ENCODE assay signal across 26 mouse cellular contexts in genomic region chr1:181131915-181132314, GRCm38 (mm10). TPM values are rescaled to one million over a fixed set of nuclear protein-coding genes. Genes with fewer than 3 reads are reported as not detected.
DNase-seq lines count a peak whose midpoint lies in the region; ATAC-seq and TF ChIP-seq lines count a peak whose summit lies in the region.
"Had no signal": no experiment of that assay in that cellular context is flagged by ENCODE, and none has a peak within 500 bp of the region (broad histone marks: within the 10 kb centered on the region; RNA-seq: fewer than 3 reads in every experiment).

No protein-coding gene starts in this region.

- no peak overlapping the region for H3K27ac ChIP-seq in embryonic facial prominence, embryonic 10.5 days (replicated peaks)
- H3K27ac ChIP-seq in forebrain, embryonic 10.5 days = no peak overlapping the region
- H3K27ac ChIP-seq: embryonic facial prominence, embryonic 15.5 days; forebrain, embryonic 13.5 days; hindbrain, embryonic 13.5 days; limb, embryonic 10.5 days; limb, embryonic 15.5 days; liver, embryonic 13.5 days; midbrain, embryonic 10.5 days; neural tube, embryonic 13.5 days had no signal

- H3K27me3 ChIP-seq in C2C12 (ENCODE audit: control insufficient read depth, insufficient read depth, insufficient read length) (no peaks in the 10 kb centered on the region), Patski (no peaks in the 10 kb centered on the region)
- H3K27me3 ChIP-seq in embryonic facial prominence, embryonic 10.5 days (replicated peaks; ENCODE audit: low read depth, poor library complexity, severe bottlenecking) = no peaks in the 10 kb centered on the region
- H3K27me3 ChIP-seq in forebrain, embryonic 10.5 days (ENCODE audit: poor library complexity, severe bottlenecking) = no peaks in the 10 kb centered on the region
- H3K27me3 ChIP-seq: embryonic facial prominence, embryonic 15.5 days; forebrain, embryonic 13.5 days; hindbrain, embryonic 13.5 days; limb, embryonic 15.5 days; liver, embryonic 13.5 days; neural tube, embryonic 13.5 days had no signal

- peaks cover 89% of the 10 kb centered on the region for H3K36me3 ChIP-seq in C2C12 (ENCODE audit: control insufficient read depth, insufficient read depth)
- peaks cover 95% of the 10 kb centered on the region for H3K36me3 ChIP-seq in embryonic facial prominence, embryonic 10.5 days (replicated peaks)
- peaks cover 97% of the 10 kb centered on the region for H3K36me3 ChIP-seq in forebrain, embryonic 10.5 days (replicated peaks)

- H3ac ChIP-seq in C2C12 (ENCODE audit: control insufficient read depth, insufficient read length, low read depth) = no peak overlapping the region

- no peak overlapping the region for H3K4me3 ChIP-seq in C2C12 (ENCODE audit: insufficient read depth, poor library complexity, severe bottlenecking)
- no peak overlapping the region for H3K4me3 ChIP-seq in embryonic facial prominence, embryonic 10.5 days
- H3K4me3 ChIP-seq in forebrain, embryonic 10.5 days = no peak overlapping the region
- H3K4me3 ChIP-seq: embryonic facial prominence, embryonic 15.5 days; forebrain, embryonic 13.5 days; hindbrain, embryonic 13.5 days; limb, embryonic 10.5 days; limb, embryonic 15.5 days; liver, embryonic 13.5 days; midbrain, embryonic 10.5 days; neural tube, embryonic 13.5 days had no signal

- CTCF ChIA-PET in Patski (lab: Charles Lee) = interaction anchor here (1.2 to 1.4 kb wide), 2 partner anchors 12 to 18 kb away, joined by 3 to 4 read pairs; no protein-coding TSS in a partner anchor

- ATAC-seq in Patski = peak; percentile 54
- ATAC-seq: activated CD4-positive, CD25-positive, alpha-beta regulatory T cell, adult 4 months; forebrain, embryonic 13.5 days; intestine, embryonic 16.5 days had no signal

- DNase-seq in Patski (ENCODE audit: low read depth, low spot score) = peak; percentile 39
- peak; percentile 44 for DNase-seq in adrenal gland, postnatal 25 days
- no peak for DNase-seq in embryonic facial prominence, embryonic 10.5 days (ENCODE audit: low spot score)
- DNase-seq in kidney, adult 9 months = no peak
- no peak for DNase-seq in forebrain, embryonic 10.5 days (ENCODE audit: extremely low spot score, low spot score)
- DNase-seq: cerebellum, adult 11-12 months; cerebellum, postnatal 10 days; gastrocnemius, postnatal 36 days; heart, adult 18-20 months; heart, postnatal 4 days; kidney, adult 8-10 months; kidney, postnatal 10 days; layer of hippocampus, adult 9-11 months; liver, embryonic 13.5 days; lung, adult 2 months; lung, postnatal 14 days had no signal

- in situ Hi-C loops in Patski (cut with MboI; ENCODE audit: low pct_unique_long_range_greater_than_20kb) = no loop called here

- no peaks in the 10 kb centered on the region for H3K9me3 ChIP-seq in embryonic facial prominence, embryonic 10.5 days
- H3K9me3 ChIP-seq in forebrain, embryonic 10.5 days = no peaks in the 10 kb centered on the region
- H3K9me3 ChIP-seq: embryonic facial prominence, embryonic 15.5 days; forebrain, embryonic 13.5 days; hindbrain, embryonic 13.5 days; limb, embryonic 10.5 days; limb, embryonic 15.5 days; liver, embryonic 13.5 days; midbrain, embryonic 10.5 days; neural tube, embryonic 13.5 days had no signal

- H3K79me2 ChIP-seq in C2C12 (ENCODE audit: control insufficient read depth, insufficient read depth) = no peaks in the 10 kb centered on the region

- POLR2A ChIA-PET in Patski (lab: Charles Lee) = no interaction called here

- no peaks in the 10 kb centered on the region for H3K4me1 ChIP-seq in embryonic facial prominence, embryonic 10.5 days
- no peaks in the 10 kb centered on the region for H3K4me1 ChIP-seq in forebrain, embryonic 10.5 days
- H3K4me1 ChIP-seq: embryonic facial prominence, embryonic 15.5 days; forebrain, embryonic 13.5 days; hindbrain, embryonic 13.5 days; limb, embryonic 10.5 days; limb, embryonic 15.5 days; midbrain, embryonic 10.5 days; neural tube, embryonic 13.5 days had no signal

- peaks cover 3% of the 10 kb centered on the region for H3K79me3 ChIP-seq in C2C12 (ENCODE audit: low read depth)

- no peak for TF ChIP-seq CTCF in C2C12 (IDR thresholded peaks at IDR 0.05; ENCODE audit: control insufficient read depth, insufficient read depth, insufficient read length)
- no peak for TF ChIP-seq CTCF in Patski (IDR thresholded peaks at IDR 0.05)

- WGBS in embryonic facial prominence, embryonic 10.5 days = 97% methylated on average over 6 of the region's 6 CpGs
- WGBS in forebrain, embryonic 10.5 days = 93% methylated on average over 6 of the region's 6 CpGs

TF ChIP-seq in C2C12, 6 proteins besides CTCF, POLR2A, EP300 and RAD21:
- TF ChIP-seq MYOD1 (IDR thresholded peaks at IDR 0.05; ENCODE audit: control insufficient read depth, insufficient read length, low read depth) (no peak), FOSL1 (IDR thresholded peaks at IDR 0.05; ENCODE audit: insufficient read depth, low read length, poor library complexity, severe bottlenecking) (peak; percentile 32), MAX (IDR thresholded peaks at IDR 0.05) (peak; percentile 62), MYOG (IDR thresholded peaks at IDR 0.05; ENCODE audit: control insufficient read depth, extremely low read depth, insufficient read length) (no peak), USF1 (IDR thresholded peaks at IDR 0.05; ENCODE audit: low read depth) (no peak), CEBPB (IDR thresholded peaks at IDR 0.05; ENCODE audit: low read depth) (no peak)

RNA-seq across cellular contexts. Expression of gene Nvl, which starts 12.1 kb away (rescaled TPM):
- polyA plus RNA-seq in C2C12 (2012; fragmentation: generic; extraction: Trizol) = 8.2 TPM
- polyA plus RNA-seq in Patski (2021) = 23.1 TPM
- total RNA-seq in adrenal gland, postnatal 25 days (2021) = 24.6 and 25.4 TPM in 2 replicates
- 45.2 and 49.5 TPM in 2 replicates for polyA plus RNA-seq in embryonic facial prominence, embryonic 10.5 days (2016; fragmentation: Nextera tagmentation; extraction: Ambion mirVana)
- polyA plus RNA-seq in forebrain, embryonic 10.5 days (2016; fragmentation: Nextera tagmentation; extraction: Ambion mirVana) = 45.8 and 50.7 TPM in 2 replicates

RNA-seq across cellular contexts. Expression of gene Cnih4, which starts 12.6 kb away (rescaled TPM):
- polyA plus RNA-seq in C2C12 (2012; fragmentation: generic; extraction: Trizol) = 109 TPM
- polyA plus RNA-seq in Patski (2021) = 144 TPM
- 43.7 and 44.3 TPM in 2 replicates for total RNA-seq in adrenal gland, postnatal 25 days (2021)
- polyA plus RNA-seq in embryonic facial prominence, embryonic 10.5 days (2016; fragmentation: Nextera tagmentation; extraction: Ambion mirVana) = 111 and 121 TPM in 2 replicates
- 113 and 127 TPM in 2 replicates for polyA plus RNA-seq in forebrain, embryonic 10.5 days (2016; fragmentation: Nextera tagmentation; extraction: Ambion mirVana)

Comparison
In these comparisons a context has a peak if more than half of its experiments do, and no peak if none do; other contexts are left out.
1. DNase-seq: peak in Patski (single experiment) and adrenal gland, postnatal 25 days (single experiment); none in embryonic facial prominence, embryonic 10.5 days (single experiment), kidney, adult 9 months (single experiment) and forebrain, embryonic 10.5 days (single experiment).